Mouse (Mus musculus) ES-E14 (cell line): ENCODE data around the gene Gm10147. TPM values are rescaled to one million over a fixed set of nuclear protein-coding genes. Genes with fewer than 3 reads are reported as not detected.
"Not testable (repeated sequence)": the region's sequence is repeated elsewhere in the genome, so short reads cannot be mapped to it uniquely, and the experiment has no call there.

ENCODE experiments used
- DNase-seq: peaks from one replicate; pipeline ENCODE4 v3.0.0-alpha.2; 2013; ENCODE audit warnings: low read depth, low spot score
- H3K27ac ChIP-seq: 2 replicates; pipeline ENCODE4 v1.5.1; 2012; ENCODE audit warnings: low read depth, mild to moderate bottlenecking, low read length, moderate library complexity, mixed read lengths; ENCODE audit not compliant: poor library complexity, insufficient read depth, severe bottlenecking
- H3K36me3 ChIP-seq: 2 replicates; pipeline ENCODE4 v1.6.1; 2012; ENCODE audit warnings: mild to moderate bottlenecking, low read length, moderate library complexity, mixed read lengths; ENCODE audit not compliant: control insufficient read depth, poor library complexity, insufficient read depth, severe bottlenecking
- H3K4me1 ChIP-seq, 2 experiments: fragments of 150-350 bp in 1 of 2; sonication (generic) in 1 of 2; 2 replicates each; pipeline ENCODE4 v1.6.1; 2012; ENCODE audit warnings: low read length in 2 of 2, mild to moderate bottlenecking in 1 of 2, mixed read lengths in 1 of 2; ENCODE audit not compliant: control insufficient read depth in 2 of 2, insufficient read depth in 2 of 2, poor library complexity in 1 of 2
- H3K4me3 ChIP-seq, 2 experiments: fragments of 150-350 bp in 1 of 2; sonication (generic) in 1 of 2; 2 replicates each; pipeline ENCODE4 v1.5.1; 2012; ENCODE audit warnings: low read length in 2 of 2, low read depth in 1 of 2, mild to moderate bottlenecking in 1 of 2, mixed read lengths in 1 of 2; ENCODE audit not compliant: insufficient read depth in 1 of 2, poor library complexity in 1 of 2, severe bottlenecking in 1 of 2
- H3K9ac ChIP-seq: 2 replicates; pipeline ENCODE4 v1.6.1; 2012; ENCODE audit warnings: low read depth, mild to moderate bottlenecking, low read length, mixed read lengths; ENCODE audit not compliant: poor library complexity, insufficient read depth, severe bottlenecking
- H3K9me3 ChIP-seq: fragments of 150-350 bp; sonication (generic); 2 replicates; pipeline ENCODE4 v1.6.1; 2012; ENCODE audit warnings: low read depth, mild to moderate bottlenecking, low read length; ENCODE audit not compliant: control insufficient read depth, insufficient read depth
- in situ Hi-C, 2 experiments: fragments of 600-800 bp; cut with MboI; formaldehyde crosslinking; loops; one replicate each; pipeline ENCODE4 v1.15.1; 2025; ENCODE audit warnings: low sequenced_read_pairs in 2 of 2, inconsistent platforms in 1 of 2; ENCODE audit not compliant: unreplicated experiment in 2 of 2
- total RNA-seq: library from RNA; depleted of rRNA; stranded (reverse); fragments of 300-350 nt; gene quantifications from 2 replicates; pipeline ENCODE4 v1.2.3, GENCODE M21; 2012; rRNA removed

Gene Gm10147
- total RNA-seq = not detected in 2 replicates

- H3K9ac ChIP-seq, H3K4me3 ChIP-seq, DNase-seq, H3K9me3 ChIP-seq, H3K36me3 ChIP-seq, H3K4me1 ChIP-seq, in situ Hi-C loops, H3K27ac ChIP-seq: not testable (repeated sequence)
These were observed at the start of gene Gm10147 for GRCm38 (mm10) chrX:28607742-28608141. Gene Gm10147, minus strand, starts transcription at chrX:28607842.
